Mouse (Mus musculus): ENCODE results near the gene Reep3. TPM values are rescaled to one million over a fixed set of nuclear protein-coding genes. Genes with fewer than 3 reads are reported as not detected.
"Not testable (repeated sequence)": the region's sequence is repeated elsewhere in the genome, so short reads cannot be mapped to it uniquely, and the experiment has no call there.

Reep3 gene
- polyA plus RNA-seq, 1 experiment, result 17.1 TPM

- no peak for DNase-seq (ENCODE audit: low read depth, low spot score)
- WGBS, result 66% methylated on average over 12 of the region's 12 CpGs
These were observed 67.4 kb downstream of the Reep3 start for GRCm38 (mm10) chr10:67029297-67029696.

- DNase-seq (ENCODE audit: low read depth, low spot score), result no peak
- WGBS, result 18% methylated on average over 8 of the region's 8 CpGs
These were observed 70.4 kb downstream of the Reep3 start for GRCm38 (mm10) chr10:67026375-67026774.

- peak; percentile 92 for DNase-seq (ENCODE audit: low read depth, low spot score)
- whole genome bisulfite sequencing, result 8% methylated on average over 10 of the region's 10 CpGs
These were observed 71.0 kb downstream of the Reep3 start for GRCm38 (mm10) chr10:67025573-67026236.

- no peak for DNase-seq (ENCODE audit: low read depth, low spot score)
- WGBS, result 97% methylated on average over 6 of the region's 6 CpGs
These were observed 72.4 kb downstream of the Reep3 start for GRCm38 (mm10) chr10:67024391-67024790.

- WGBS, result 86% methylated on average over 9 of the region's 9 CpGs
- DNase-seq (ENCODE audit: low read depth, low spot score), result no peak
These were observed 73.7 kb downstream of the Reep3 start for GRCm38 (mm10) chr10:67023092-67023491.

GRCm38 (mm10) chr10:67021494-67021893 is 75.3 kb downstream of the Reep3 start:
- no peak for DNase-seq (ENCODE audit: low read depth, low spot score)
- 87% methylated on average over 13 of the region's 13 CpGs for WGBS

GRCm38 (mm10) chr10:67018875-67019274 is 77.9 kb downstream of the Reep3 start:
- DNase-seq (ENCODE audit: low read depth, low spot score), result no peak
- WGBS, result 30% methylated on average over 6 of the region's 6 CpGs

GRCm38 (mm10) chr10:67017891-67018290 is 78.9 kb downstream of the Reep3 start:
- 83% methylated on average over 4 of the region's 4 CpGs for WGBS
- DNase-seq (ENCODE audit: low read depth, low spot score), result no peak

GRCm38 (mm10) chr10:67017315-67017714 is 79.4 kb downstream of the Reep3 start:
- no peak for DNase-seq (ENCODE audit: low read depth, low spot score)
- WGBS, result 78% methylated on average over 2 of the region's 2 CpGs

GRCm38 (mm10) chr10:67016615-67017278 is 80.0 kb downstream of the Reep3 start:
- DNase-seq (ENCODE audit: low read depth, low spot score), result no peak
- WGBS, result 82% methylated on average over 4 of the region's 4 CpGs

- DNase-seq (ENCODE audit: low read depth, low spot score), result no peak
- 96% methylated on average over 12 of the region's 12 CpGs for WGBS
These were observed 82.0 kb downstream of the Reep3 start for GRCm38 (mm10) chr10:67014746-67015145.

- WGBS, result 94% methylated on average over 12 of the region's 12 CpGs
- no peak for DNase-seq (ENCODE audit: low read depth, low spot score)
These were observed 86.2 kb downstream of the Reep3 start for GRCm38 (mm10) chr10:67010521-67010920.

- DNase-seq (ENCODE audit: low read depth, low spot score), result peak; percentile 45
- 3% methylated on average over 12 of the region's 12 CpGs for whole genome bisulfite sequencing
These were observed 92.2 kb downstream of the Reep3 start for GRCm38 (mm10) chr10:67004527-67005042.

- peak; percentile 57 for DNase-seq (ENCODE audit: low read depth, low spot score)
- WGBS, result under 1% methylated on average over 22 of the region's 22 CpGs
These were observed 92.8 kb downstream of the Reep3 start for GRCm38 (mm10) chr10:67003743-67004526.

- no peak for DNase-seq (ENCODE audit: low read depth, low spot score)
- WGBS, result 3% methylated on average over 25 of the region's 25 CpGs
These were observed 93.6 kb downstream of the Reep3 start for GRCm38 (mm10) chr10:67003009-67003742.

GRCm38 (mm10) chr10:67002207-67003008 is 94.3 kb downstream of the Reep3 start:
- 17% methylated on average over 30 of the region's 30 CpGs for WGBS
- DNase-seq (ENCODE audit: low read depth, low spot score), result peak; percentile 31

GRCm38 (mm10) chr10:67000958-67001615 is 95.7 kb downstream of the Reep3 start:
- 83% methylated on average over 13 of the region's 13 CpGs for WGBS
- not testable (repeated sequence) for DNase-seq (ENCODE audit: low read depth, low spot score)

GRCm38 (mm10) chr10:67000136-67000535 is 96.6 kb downstream of the Reep3 start:
- DNase-seq (ENCODE audit: low read depth, low spot score), result no peak
- 81% methylated on average over 5 of the region's 5 CpGs for WGBS
